Mouse (Mus musculus) embryonic facial prominence, embryonic 12.5 days (tissue): ENCODE data around the gene BC107364. TPM values are rescaled to one million over a fixed set of nuclear protein-coding genes. Genes with fewer than 3 reads are reported as not detected.
"Not testable (repeated sequence)": the region's sequence is repeated elsewhere in the genome, so short reads cannot be mapped to it uniquely, and the experiment has no call there.

Experiments used
- ATAC-seq: fragments of 200-750 bp; cut with Nextera tagmentation; 2 replicates; pipeline ENCODE4 v1.8.0; 2017; ENCODE audit not compliant: insufficient number of reproducible peaks, insufficient read depth, low FRiP score, low TSS enrichment
- H3K27ac ChIP-seq: fragments of 300-500 bp; sonication (generic); 2 replicates; pipeline ENCODE4 v1.5.1; 2016; ENCODE audit warnings: mild to moderate bottlenecking
- H3K27me3 ChIP-seq: fragments of 300-500 bp; sonication (generic); 2 replicates; pipeline ENCODE4 v1.6.1; 2016; ENCODE audit warnings: mild to moderate bottlenecking, moderate library complexity
- H3K36me3 ChIP-seq: fragments of 300-500 bp; sonication (generic); 2 replicates; pipeline ENCODE4 v1.6.1; 2016; ENCODE audit warnings: mild to moderate bottlenecking
- H3K4me1 ChIP-seq: fragments of 300-500 bp; sonication (generic); 2 replicates; pipeline ENCODE4 v1.6.1; 2016
- H3K4me2 ChIP-seq: fragments of 300-500 bp; sonication (generic); replicated peaks from 2 replicates; pipeline ENCODE4 v1.6.1; 2016; ENCODE audit warnings: mild to moderate bottlenecking, moderate library complexity
- H3K4me3 ChIP-seq: fragments of 300-500 bp; sonication (generic); 2 replicates; pipeline ENCODE4 v1.5.1; 2016; ENCODE audit warnings: mild to moderate bottlenecking
- H3K9ac ChIP-seq: fragments of 300-500 bp; sonication (generic); 2 replicates; pipeline ENCODE4 v1.6.1; 2016; ENCODE audit warnings: mild to moderate bottlenecking, moderate library complexity
- H3K9me3 ChIP-seq: fragments of 300-500 bp; sonication (generic); 2 replicates; pipeline ENCODE4 v1.6.1; 2016; ENCODE audit warnings: mild to moderate bottlenecking, moderate library complexity
- WGBS: fragments of 180-500 bp; shearing (Covaris S2); methylation state at CpG from one replicate; pipeline ENCODE4 v1.1.7; 2016; 5-methylcytosine and 5-hydroxymethylcytosine counted together
- polyA plus RNA-seq: library from polyadenylated mRNA; unstranded; fragments of >200 nt; fragmentation: Nextera tagmentation; extraction: Ambion mirVana; gene quantifications from 2 replicates; pipeline ENCODE4 v1.2.1, GENCODE M21; 2016

Gene BC107364
- polyA plus RNA-seq, 1 experiment from 2014 or later = 0.26 TPM

GRCm38 (mm10) chr3:96467641-96468040, 15.5 kb upstream of the BC107364 start:
- Histone ChIP-seq H3K4me2 (no peak overlapping the region), H3K9me3 (no peaks in the 10 kb centered on the region), H3K36me3 (no peaks in the 10 kb centered on the region), H3K9ac (no peak overlapping the region), H3K27me3 (peaks cover 17% of the 10 kb centered on the region), H3K4me1 (peaks cover 6% of the 10 kb centered on the region; the same call in 1 of the 2 replicates), H3K27ac (no peak overlapping the region), H3K4me3 (no peak overlapping the region)
- no peak for ATAC-seq
- 86% methylated on average over 8 of the region's 8 CpGs for WGBS

GRCm38 (mm10) chr3:96463891-96464290, 11.8 kb upstream of the BC107364 start:
- H3K9me3 ChIP-seq = no peaks in the 10 kb centered on the region
- H3K4me1 ChIP-seq = peaks cover 6% of the 10 kb centered on the region; the same call in 1 of the 2 replicates
- no peaks in the 10 kb centered on the region for H3K36me3 ChIP-seq
- WGBS = 4% methylated on average over 25 of the region's 25 CpGs
- H3K4me2 ChIP-seq = peak overlapping the region; percentile 32
- H3K4me3 ChIP-seq = no peak overlapping the region
- H3K9ac ChIP-seq = no peak overlapping the region
- no peak for ATAC-seq
- 0 out of 2 replicates have a peak, but pooled peaks cover 6% of the 10 kb centered on the region for H3K27me3 ChIP-seq
- no peak overlapping the region for H3K27ac ChIP-seq

GRCm38 (mm10) chr3:96460568-96460870, 8.4 kb upstream of the BC107364 start:
- not testable (repeated sequence) for H3K27me3 ChIP-seq, H3K4me3 ChIP-seq, H3K9ac ChIP-seq, H3K9me3 ChIP-seq, H3K4me1 ChIP-seq, H3K36me3 ChIP-seq, H3K4me2 ChIP-seq, H3K27ac ChIP-seq
- WGBS = no CpG with 5 or more reads among the region's 19 CpGs
- peak; percentile 64; the same call in 1 of the 2 replicates for ATAC-seq

- peak; percentile 74 for ATAC-seq
- H3K27me3 ChIP-seq = peaks cover 13% of the 10 kb centered on the region
- WGBS = 0% methylated on average over 1 of the region's 58 CpGs
- H3K9me3 ChIP-seq, H3K36me3 ChIP-seq, H3K4me2 ChIP-seq, H3K4me3 ChIP-seq, H3K27ac ChIP-seq, H3K9ac ChIP-seq, H3K4me1 ChIP-seq: not testable (repeated sequence)
Observed at GRCm38 (mm10) chr3:96459757-96460567, 7.9 kb upstream of the BC107364 start.

GRCm38 (mm10) chr3:96458886-96459439, 6.9 kb upstream of the BC107364 start:
- H3K4me3 ChIP-seq, H3K36me3 ChIP-seq, H3K9ac ChIP-seq, H3K4me2 ChIP-seq, H3K9me3 ChIP-seq, ATAC-seq, H3K4me1 ChIP-seq, H3K27ac ChIP-seq: not testable (repeated sequence)
- WGBS = no CpG with 5 or more reads among the region's 48 CpGs
- peaks cover 12% of the 10 kb centered on the region for H3K27me3 ChIP-seq

- H3K4me1 ChIP-seq, H3K27ac ChIP-seq, H3K9ac ChIP-seq, H3K4me3 ChIP-seq, H3K36me3 ChIP-seq, H3K27me3 ChIP-seq, H3K4me2 ChIP-seq, H3K9me3 ChIP-seq, ATAC-seq: not testable (repeated sequence)
- WGBS = no CpG with 5 or more reads among the region's 53 CpGs
Observed at GRCm38 (mm10) chr3:96458008-96458407, 5.9 kb upstream of the BC107364 start.

GRCm38 (mm10) chr3:96451181-96451737, 847 bp downstream of the BC107364 start:
- whole genome bisulfite sequencing = no CpG with 5 or more reads among the region's 50 CpGs
- H3K4me3 ChIP-seq, ATAC-seq, H3K36me3 ChIP-seq, H3K9ac ChIP-seq, H3K4me2 ChIP-seq, H3K4me1 ChIP-seq, H3K9me3 ChIP-seq, H3K27ac ChIP-seq: not testable (repeated sequence)
- H3K27me3 ChIP-seq = peaks cover 13% of the 10 kb centered on the region

GRCm38 (mm10) chr3:96450586-96450896, 1.6 kb downstream of the BC107364 start:
- peaks cover 18% of the 10 kb centered on the region for H3K27me3 ChIP-seq
- not testable (repeated sequence) for H3K9ac ChIP-seq, H3K9me3 ChIP-seq, H3K36me3 ChIP-seq, H3K4me2 ChIP-seq, H3K27ac ChIP-seq, H3K4me1 ChIP-seq, H3K4me3 ChIP-seq, ATAC-seq
- 0% methylated on average over 1 of the region's 10 CpGs for WGBS

GRCm38 (mm10) chr3:96449762-96450585, 2.1 kb downstream of the BC107364 start:
- H3K4me3 ChIP-seq, H3K4me2 ChIP-seq, H3K27ac ChIP-seq, H3K4me1 ChIP-seq, H3K36me3 ChIP-seq, H3K9me3 ChIP-seq, H3K9ac ChIP-seq: not testable (repeated sequence)
- peaks cover 13% of the 10 kb centered on the region for H3K27me3 ChIP-seq
- ATAC-seq = peak; percentile 74
- WGBS = no CpG with 5 or more reads among the region's 68 CpGs

- ATAC-seq = no peak
- Histone ChIP-seq H3K9me3 (no peaks in the 10 kb centered on the region), H3K4me1 (no peaks in the 10 kb centered on the region), H3K27ac (no peak overlapping the region), H3K27me3 (peaks cover 50% of the 10 kb centered on the region), H3K4me3 (no peak overlapping the region), H3K9ac (no peak overlapping the region), H3K4me2 (no peak overlapping the region), H3K36me3 (no peaks in the 10 kb centered on the region)
- WGBS = 84% methylated on average over 4 of the region's 4 CpGs
Observed at GRCm38 (mm10) chr3:96445436-96445835, 6.7 kb downstream of the BC107364 start.

- ATAC-seq = no peak
- Histone ChIP-seq H3K4me1 (0 out of 2 replicates have a peak, but pooled peaks cover 5% of the 10 kb centered on the region), H3K9ac (peak overlapping the region; percentile 38; the same call in 1 of the 2 replicates), H3K27ac (no peak overlapping the region), H3K4me2 (peak overlapping the region; percentile 51), H3K36me3 (no peaks in the 10 kb centered on the region), H3K27me3 (peaks cover 73% of the 10 kb centered on the region), H3K4me3 (peak overlapping the region; percentile 34), H3K9me3 (no peaks in the 10 kb centered on the region)
- WGBS = under 1% methylated on average over 13 of the region's 13 CpGs
Observed at GRCm38 (mm10) chr3:96440578-96440977, 11.5 kb downstream of the BC107364 start.
